Mouse (Mus musculus) regulatory T cell (primary cell): ENCODE results near the gene Mrs2.

ENCODE experiments used
- in situ Hi-C: fragments of 300-600 bp; cut with MboI, MseI; formaldehyde crosslinking; loops from one replicate; pipeline ENCODE4 v1.15.1; 2025; ENCODE audit warnings: high pct_unique_total_duplicates

The Mrs2 gene

DNA sequence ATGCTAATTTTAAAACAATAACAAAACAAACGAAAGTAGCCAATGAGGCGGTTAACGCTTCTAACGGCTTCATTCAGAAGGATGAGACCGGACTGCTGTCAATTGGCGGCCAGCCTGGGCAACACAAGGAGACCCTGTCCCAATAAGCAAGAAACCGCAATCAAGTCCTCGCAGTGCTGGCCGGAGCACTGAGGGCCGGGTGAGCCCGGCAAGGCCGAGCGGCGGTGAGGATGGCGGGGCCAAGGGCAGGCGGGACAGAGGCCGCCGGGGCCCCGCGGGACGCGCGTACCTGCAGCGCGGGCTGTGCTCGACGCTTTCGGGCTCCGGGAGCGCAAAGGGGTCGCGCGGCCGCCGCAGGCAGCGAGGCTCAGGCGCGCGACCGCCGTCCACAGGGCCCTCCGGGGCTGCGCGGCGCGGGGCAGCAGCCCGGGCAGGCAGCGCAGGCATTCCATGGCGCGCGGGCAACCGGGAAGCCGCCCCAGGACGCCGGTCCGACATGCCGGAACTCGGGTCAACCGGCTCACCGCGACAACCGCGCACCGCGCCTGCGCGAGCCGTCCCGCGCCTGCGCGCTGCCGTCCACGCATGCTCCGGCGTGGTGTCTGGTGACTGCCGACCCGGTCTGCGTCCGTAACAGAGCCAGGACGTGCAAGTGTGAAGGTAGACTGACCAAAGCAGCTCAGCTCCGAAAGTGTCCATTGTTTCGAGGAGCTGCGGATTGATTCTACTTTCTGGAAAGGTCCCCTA is at the start of gene Mrs2:
TSS of gene Mrs2 (minus strand) at position 587 of the 747 bp plus-strand sequence.
- in situ Hi-C loops, result loop anchor here (5.0 kb wide), 1 partner anchor 97 kb away; no protein-coding TSS in a partner anchor

- in situ Hi-C loops, result loop anchor here (10.0 kb wide), 1 partner anchor 1585 kb away; no protein-coding TSS in a partner anchor
Measured at GRCm38 (mm10) chr13:25069765-25070164, 49.6 kb upstream of the Mrs2 start.

- in situ Hi-C loops, result loop anchor here (10.0 kb wide), 1 partner anchor 1588 kb away; no protein-coding TSS in a partner anchor
Measured at GRCm38 (mm10) chr13:25067183-25067582, 47.0 kb upstream of the Mrs2 start.

- in situ Hi-C loops, result loop anchor here (10.0 kb wide), 1 partner anchor 1588 kb away; no protein-coding TSS in a partner anchor
Measured at GRCm38 (mm10) chr13:25066659-25067058, 46.5 kb upstream of the Mrs2 start.

GRCm38 (mm10) chr13:25055873-25056667 is 35.9 kb upstream of the Mrs2 start, which contains the start of gene Dcdc2a:
TSS of gene Dcdc2a (plus strand) at chr13:25056004.
- in situ Hi-C loops, result no loop called here

DNA sequence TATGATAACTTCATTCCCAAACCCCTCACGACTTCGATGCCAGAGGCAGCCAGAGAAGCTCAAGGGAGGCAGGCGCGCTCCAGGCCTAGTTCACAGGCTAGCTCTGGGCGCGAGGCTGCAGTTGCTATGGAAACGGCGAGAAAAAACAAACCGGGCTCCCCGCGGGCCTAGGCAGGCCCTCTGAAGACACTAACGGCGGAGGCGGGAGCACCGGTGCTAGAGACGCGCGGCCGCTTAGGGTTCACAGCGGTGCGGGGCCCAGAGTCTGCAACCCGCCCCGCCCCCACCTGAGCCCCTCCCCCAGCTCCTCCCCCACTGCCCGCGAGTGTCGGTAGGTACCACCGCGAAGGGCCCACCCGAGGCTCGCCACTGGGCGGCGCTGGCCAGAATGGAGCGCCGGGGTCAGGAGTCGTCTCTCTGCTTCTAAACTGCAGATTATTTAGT is 35.0 kb upstream of the Mrs2 start:
- in situ Hi-C loops, result no loop called here

- in situ Hi-C loops, result no loop called here
Measured at GRCm38 (mm10) chr13:25052671-25053070, 32.5 kb upstream of the Mrs2 start.

DNA sequence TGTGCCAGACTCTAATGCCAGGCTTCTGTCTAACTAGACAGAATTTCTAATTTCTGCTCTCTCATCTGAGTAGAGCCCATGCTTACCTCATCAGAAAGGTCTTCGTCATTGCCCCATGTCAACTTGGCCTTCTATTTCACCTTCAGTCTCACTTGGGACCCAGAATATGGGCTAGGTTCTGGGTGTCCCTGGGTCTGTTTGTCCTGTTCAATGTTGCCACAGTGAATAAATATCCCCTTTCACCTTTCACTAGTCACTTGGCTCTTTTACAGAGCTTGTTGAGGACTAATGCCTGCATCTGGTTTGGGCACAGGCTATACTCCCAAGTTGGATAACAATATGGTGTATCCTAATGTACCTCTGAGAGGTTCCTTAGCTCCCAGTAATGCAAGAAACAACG is 19.3 kb upstream of the Mrs2 start:
- in situ Hi-C loops, result no loop called here

GRCm38 (mm10) chr13:25027114-25027425 is 6.9 kb upstream of the Mrs2 start:
- in situ Hi-C loops, result no loop called here

DNA sequence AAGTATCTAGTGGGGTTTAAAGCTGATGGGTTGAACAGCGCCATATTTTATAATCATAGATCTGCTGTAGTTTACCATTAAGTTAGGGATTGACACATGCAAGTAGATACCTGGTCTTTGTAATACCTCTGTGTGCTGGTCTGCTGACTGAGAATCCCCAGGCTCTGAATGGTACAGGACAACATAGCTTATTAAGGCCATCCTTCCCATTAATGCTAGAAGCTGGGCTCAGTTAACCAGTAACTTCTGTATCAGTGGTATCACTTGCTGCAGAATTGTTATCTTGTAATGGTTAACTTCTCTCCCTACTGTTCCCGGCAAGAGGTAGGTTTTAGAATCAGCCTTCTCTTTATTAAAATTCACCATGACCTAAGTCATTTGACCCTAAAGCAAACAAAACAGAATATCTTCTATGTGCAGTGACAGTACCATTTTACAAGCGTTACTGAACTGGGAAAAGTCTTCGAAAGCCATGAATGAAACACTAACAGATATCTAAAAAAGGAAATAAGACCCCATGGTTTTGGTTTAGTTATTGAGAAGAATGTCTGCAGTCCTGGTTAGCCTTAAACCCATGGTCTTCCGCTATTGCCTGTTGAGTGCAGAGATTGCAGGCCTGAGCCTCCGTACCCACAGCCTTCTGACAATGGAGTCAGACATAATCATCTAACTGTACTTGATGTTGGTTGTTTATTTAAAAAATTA is 6.4 kb upstream of the Mrs2 start:
- in situ Hi-C loops, result no loop called here

GRCm38 (mm10) chr13:25024655-25025054 is 4.5 kb upstream of the Mrs2 start:
- in situ Hi-C loops, result loop anchor here (5.0 kb wide), 1 partner anchor 93 kb away; no protein-coding TSS in a partner anchor

GRCm38 (mm10) chr13:25023129-25023528 is 3.0 kb upstream of the Mrs2 start:
- in situ Hi-C loops, result loop anchor here (5.0 kb wide), 1 partner anchor 94 kb away; no protein-coding TSS in a partner anchor

DNA sequence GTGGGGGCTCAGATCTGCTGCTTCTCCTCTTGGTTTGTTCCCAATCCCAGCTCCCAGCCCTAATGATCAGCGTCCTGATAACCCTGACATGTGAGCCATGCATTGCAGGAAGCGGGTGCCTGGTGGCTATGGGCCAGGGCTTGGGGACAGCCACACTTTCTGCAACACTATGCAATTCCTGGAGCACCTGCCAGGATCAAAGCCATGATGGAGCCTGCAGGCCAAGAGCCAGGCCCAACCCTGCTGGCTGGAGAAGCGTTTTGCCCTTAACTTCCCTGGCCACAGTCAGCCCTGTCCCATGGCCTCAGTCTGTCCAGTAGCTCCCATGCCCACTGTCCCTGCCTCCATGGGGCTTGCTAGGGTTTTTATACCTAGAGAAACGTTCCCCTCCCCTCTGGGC is 2.2 kb upstream of the Mrs2 start:
- in situ Hi-C loops, result loop anchor here (5.0 kb wide), 1 partner anchor 95 kb away; no protein-coding TSS in a partner anchor

- in situ Hi-C loops, result loop anchor here (5.0 kb wide), 1 partner anchor 97 kb away; no protein-coding TSS in a partner anchor
Measured at GRCm38 (mm10) chr13:25020540-25020892, 337 bp upstream of the Mrs2 start.

DNA sequence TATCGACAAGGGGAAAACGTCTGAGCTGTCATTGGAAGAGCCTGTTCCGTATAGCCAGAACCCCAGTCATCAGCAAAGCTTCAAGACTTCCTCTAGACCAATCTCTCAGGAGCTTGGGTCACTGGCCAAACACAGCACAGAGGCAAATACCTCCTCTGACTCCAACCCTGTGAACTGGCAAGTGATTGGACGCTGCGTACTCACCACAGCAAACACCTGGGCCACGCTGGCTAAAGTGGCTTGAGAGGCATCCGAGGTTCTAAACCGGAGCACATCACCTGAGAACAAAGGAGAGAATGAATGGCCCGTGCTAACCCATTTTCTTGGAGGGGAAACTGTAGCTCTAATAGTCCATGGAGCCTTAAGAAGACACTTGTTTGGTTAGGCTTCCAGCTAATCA is 1.9 kb downstream of the Mrs2 start:
- in situ Hi-C loops, result no loop called here

DNA sequence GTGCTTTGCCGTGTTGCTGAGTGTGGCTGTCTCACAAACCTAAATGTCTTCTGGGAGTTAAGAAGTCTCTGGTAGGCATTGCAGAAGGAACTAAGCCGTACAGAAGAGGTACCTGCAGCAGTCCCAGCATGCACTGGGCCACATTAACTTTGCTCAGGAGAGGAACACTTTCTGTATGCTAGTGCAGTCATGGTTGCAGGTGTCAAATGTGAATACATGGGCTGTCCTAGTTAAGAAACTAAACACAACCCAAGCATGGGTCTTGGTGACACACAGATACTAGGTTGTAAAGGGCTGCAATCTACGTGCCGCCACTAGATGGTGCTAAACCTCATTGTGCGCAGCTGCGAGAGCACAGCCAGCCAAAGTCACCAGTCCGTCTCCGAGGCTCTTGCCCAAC is 13.1 kb downstream of the Mrs2 start:
- in situ Hi-C loops, result no loop called here

DNA sequence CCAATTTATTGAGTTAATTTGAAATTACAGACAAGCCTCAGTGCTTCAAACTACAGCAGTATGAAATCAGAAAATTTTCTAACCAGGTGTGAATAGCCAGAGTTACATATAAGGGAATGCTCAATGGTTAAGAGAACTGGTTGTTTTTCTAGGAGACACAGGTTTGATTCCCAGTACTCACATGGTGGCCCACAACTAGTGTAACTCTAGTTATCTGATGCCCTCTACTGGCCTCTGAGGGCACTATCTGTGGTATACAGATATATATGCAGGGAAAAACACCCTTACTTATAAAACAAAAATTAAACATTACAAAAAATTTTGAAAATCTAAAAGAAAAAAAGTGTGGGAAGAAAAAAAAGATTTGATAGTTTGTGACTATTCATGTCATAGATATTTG is 17.2 kb downstream of the Mrs2 start:
- in situ Hi-C loops, result no loop called here

DNA sequence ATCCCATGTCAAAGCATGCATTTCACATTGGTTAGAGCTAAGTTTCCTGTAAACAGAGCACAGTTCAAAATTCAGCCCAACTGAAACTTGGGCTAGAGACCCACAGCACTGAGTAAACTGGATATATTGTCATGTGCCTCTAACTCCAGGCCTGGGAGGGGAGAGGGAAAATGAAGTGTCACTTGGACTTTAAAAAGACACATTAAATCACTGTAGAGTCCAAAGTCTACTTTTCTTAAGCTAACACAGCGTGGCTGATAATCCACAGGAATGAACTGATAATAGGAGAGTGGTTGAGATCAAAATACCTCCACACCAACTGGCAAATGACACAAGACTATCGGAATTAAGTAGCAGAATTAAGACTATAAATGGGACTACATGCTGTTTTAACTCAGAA is 20.6 kb downstream of the Mrs2 start:
- in situ Hi-C loops, result no loop called here

GRCm38 (mm10) chr13:24993160-24993559 is 27.0 kb downstream of the Mrs2 start:
- in situ Hi-C loops, result no loop called here

- in situ Hi-C loops, result loop anchor here (5.0 kb wide), 1 partner anchor 52 kb away; the partner anchor contains the start of gene Aldh5a1
Measured at GRCm38 (mm10) chr13:24989006-24989405, 31.2 kb downstream of the Mrs2 start.

DNA sequence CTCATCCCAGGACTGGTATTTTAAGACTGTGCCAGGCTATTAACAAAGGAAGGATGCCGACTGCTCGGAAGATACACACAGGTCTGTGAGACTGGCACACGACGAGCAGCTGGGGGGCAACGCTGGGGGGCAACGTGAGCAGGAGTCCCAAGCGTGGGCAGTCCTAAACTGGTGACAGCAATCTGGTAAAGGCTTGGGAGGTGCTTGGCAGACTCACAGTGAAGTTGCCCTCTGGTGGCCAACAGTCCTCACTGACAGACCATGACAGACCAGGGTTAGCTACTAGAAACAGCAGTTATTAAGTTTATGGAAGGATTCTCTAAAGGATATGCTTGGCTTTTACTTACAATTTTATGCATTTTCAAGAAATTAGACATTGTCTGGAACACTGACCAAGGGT is 31.8 kb downstream of the Mrs2 start:
- in situ Hi-C loops, result loop anchor here (5.0 kb wide), 1 partner anchor 51 kb away; the partner anchor contains the start of gene Aldh5a1

GRCm38 (mm10) chr13:24985435-24985834 is 34.7 kb downstream of the Mrs2 start:
- in situ Hi-C loops, result loop anchor here (5.0 kb wide), 1 partner anchor 48 kb away; the partner anchor contains the start of gene Aldh5a1
